ENCODE assay signal across 7 mouse cellular contexts in genomic region chr7:28796562-28796975, GRCm38 (mm10). TPM values are rescaled to one million over a fixed set of nuclear protein-coding genes. Genes with fewer than 3 reads are reported as not detected.
A peak's percentile ranks its signal among the peaks of the same experiment; 100 is the strongest.
DNase-seq lines count a peak whose midpoint lies in the region; ATAC-seq and TF ChIP-seq lines count a peak whose summit lies in the region.

No protein-coding gene starts in this region.

- H3K27me3 ChIP-seq in intestine, embryonic 14.5 days (replicated peaks; ENCODE audit: control insufficient read depth, insufficient read depth, low read length): no peaks in the 10 kb centered on the region
- no peaks in the 10 kb centered on the region for H3K27me3 ChIP-seq in limb, embryonic 11.5 days (ENCODE audit: control insufficient read depth, insufficient read depth, low read length)
- peaks cover 8% of the 10 kb centered on the region; the same call in 1 of the 2 replicates for H3K27me3 ChIP-seq in midbrain, embryonic 12.5 days
- no peaks in the 10 kb centered on the region for H3K27me3 ChIP-seq in small intestine, adult 2 months (ENCODE audit: control insufficient read depth, insufficient read depth, low read length)

- H3K36me3 ChIP-seq in intestine, embryonic 14.5 days (ENCODE audit: control insufficient read depth, insufficient read depth, low read length): no peaks in the 10 kb centered on the region
- no peaks in the 10 kb centered on the region for H3K36me3 ChIP-seq in limb, embryonic 11.5 days (ENCODE audit: control insufficient read depth, insufficient read depth, low read length)
- H3K36me3 ChIP-seq in midbrain, embryonic 12.5 days: no peaks in the 10 kb centered on the region
- no peaks in the 10 kb centered on the region; the same call in 1 of the 2 replicates for H3K36me3 ChIP-seq in small intestine, adult 2 months (ENCODE audit: control insufficient read depth, insufficient read depth, low read length)

- no peak; the same call in 1 of the 2 replicates for TF ChIP-seq POLR2A in small intestine, adult 2 months (IDR thresholded peaks at IDR 0.05; ENCODE audit: low read depth, low read length)

- peak; percentile 97 for TF ChIP-seq CTCF in small intestine, adult 2 months (IDR thresholded peaks at IDR 0.05; ENCODE audit: extremely low read depth, insufficient read length, insufficient replicate concordance, low read depth, low read length)

- intact Hi-C loops in gastrocnemius, postnatal 14 days (cut with DNase I; ENCODE audit: low total_unique reads): loop anchor here (5.0 to 10.0 kb wide), 2 partner anchors 71 to 98 kb away; no protein-coding TSS in a partner anchor

- peak overlapping the region; percentile 3; the same call in 1 of the 2 replicates for H3K27ac ChIP-seq in intestine, embryonic 14.5 days (ENCODE audit: low read depth)
- no peak overlapping the region for H3K27ac ChIP-seq in limb, embryonic 11.5 days (replicated peaks; ENCODE audit: low read depth, low read length)
- H3K27ac ChIP-seq in midbrain, embryonic 12.5 days (replicated peaks): 0 out of 2 replicates have a peak overlapping the region, but pooled peaks have one; percentile 17
- peak overlapping the region; percentile 34 for H3K27ac ChIP-seq in small intestine, adult 2 months (ENCODE audit: insufficient read depth, low read depth, low read length)

- whole genome bisulfite sequencing in intestine, embryonic 14.5 days: 15% methylated on average over 32 of the region's 32 CpGs
- WGBS in limb, embryonic 11.5 days: 17% methylated on average over 32 of the region's 32 CpGs
- WGBS in midbrain, embryonic 12.5 days: 16% methylated on average over 32 of the region's 32 CpGs
- WGBS in small intestine, adult 2 months: 8% methylated on average over 32 of the region's 32 CpGs

- no peaks in the 10 kb centered on the region for H3K9me3 ChIP-seq in intestine, embryonic 14.5 days (ENCODE audit: control insufficient read depth, low read length)
- no peaks in the 10 kb centered on the region for H3K9me3 ChIP-seq in limb, embryonic 11.5 days (ENCODE audit: control insufficient read depth, low read length)
- H3K9me3 ChIP-seq in midbrain, embryonic 12.5 days: no peaks in the 10 kb centered on the region

- peak; percentile 82 for ATAC-seq in common myeloid progenitor, adult 5-6 weeks (replicated peaks; ENCODE audit: low read depth, poor library complexity, severe bottlenecking)
- ATAC-seq in intestine, embryonic 14.5 days (replicated peaks; ENCODE audit: low FRiP score, low TSS enrichment, low read depth): peak; percentile 68; the same call in 1 of the 2 replicates
- peak; percentile 58; the same call in 1 of the 2 replicates for ATAC-seq in limb, embryonic 11.5 days (ENCODE audit: insufficient number of reproducible peaks, low FRiP score, low TSS enrichment, low read depth)
- ATAC-seq in midbrain, embryonic 12.5 days (ENCODE audit: low FRiP score, low read depth): 0 out of 2 replicates have a peak, but pooled peaks have one; percentile 44

- H3K4me2 ChIP-seq in intestine, embryonic 14.5 days (ENCODE audit: low read length): peak overlapping the region; percentile 13
- peak overlapping the region; percentile 27; the same call in 1 of the 2 replicates for H3K4me2 ChIP-seq in limb, embryonic 11.5 days (ENCODE audit: low read depth, severe bottlenecking)
- peak overlapping the region; percentile 46 for H3K4me2 ChIP-seq in midbrain, embryonic 12.5 days (replicated peaks)

- DNase-seq in adrenal gland, adult (ENCODE audit: inconsistent age in 2 of 2, low spot score in 1 of 2): peak; percentile 91 to 95
- peak; percentile 86 for DNase-seq in gastrocnemius, postnatal 14 days
- peak; percentile 81 for DNase-seq in intestine, embryonic 14.5 days (ENCODE audit: low spot score)
- DNase-seq in limb, embryonic 11.5 days (ENCODE audit: low spot score): peak; percentile 81

- H3K4me1 ChIP-seq in intestine, embryonic 14.5 days (replicated peaks; ENCODE audit: control insufficient read depth, insufficient read depth, low read length): peaks cover 10% of the 10 kb centered on the region; the same call in 1 of the 2 replicates
- peaks cover 2% of the 10 kb centered on the region; the same call in 1 of the 2 replicates for H3K4me1 ChIP-seq in limb, embryonic 11.5 days (ENCODE audit: control insufficient read depth, insufficient read depth, low read length)
- H3K4me1 ChIP-seq in midbrain, embryonic 12.5 days: peaks cover 7% of the 10 kb centered on the region; the same call in 1 of the 2 replicates
- peaks cover 7% of the 10 kb centered on the region for H3K4me1 ChIP-seq in small intestine, adult 2 months (ENCODE audit: control insufficient read depth, insufficient read depth, insufficient read length, low read length)

- H3K9ac ChIP-seq in intestine, embryonic 14.5 days (ENCODE audit: low read length): peak overlapping the region; percentile 1; the same call in 1 of the 2 replicates
- H3K9ac ChIP-seq in limb, embryonic 11.5 days (ENCODE audit: low read length): peak overlapping the region; percentile 38; the same call in 1 of the 2 replicates
- peak overlapping the region; percentile 39; the same call in 1 of the 2 replicates for H3K9ac ChIP-seq in midbrain, embryonic 12.5 days (replicated peaks)

- 0 out of 2 replicates have a peak overlapping the region, but pooled peaks have one; percentile 2 for H3K4me3 ChIP-seq in intestine, embryonic 14.5 days (ENCODE audit: low read depth, low read length)
- H3K4me3 ChIP-seq in limb, embryonic 11.5 days (ENCODE audit: low read depth, low read length): peak overlapping the region; percentile 7; the same call in 1 of the 2 replicates
- H3K4me3 ChIP-seq in midbrain, embryonic 12.5 days: peak overlapping the region; percentile 19
- peak overlapping the region; percentile 47 for H3K4me3 ChIP-seq in small intestine, adult 2 months (ENCODE audit: low read depth, low read length)

RNA-seq across cellular contexts. Expression of gene Rinl, which starts 7.8 kb away (rescaled TPM):
- total RNA-seq in common myeloid progenitor, adult 5-6 weeks (2017): 23.4 and 35.6 TPM in 2 replicates
- total RNA-seq in gastrocnemius, postnatal 14 days (2021): 1 to 10 TPM in 1 of 2 experiments, under 1 TPM in 1; 0.80 to 1.3 TPM
- 3.5 and 4.3 TPM in 2 replicates for polyA plus RNA-seq in intestine, embryonic 14.5 days (2014; fragmentation: Nextera tagmentation; extraction: Ambion mirVana)
- 2.0 and 3.2 TPM in 2 replicates for polyA plus RNA-seq in limb, embryonic 11.5 days (2014; fragmentation: Nextera tagmentation; extraction: Ambion mirVana)
- polyA plus RNA-seq in midbrain, embryonic 12.5 days (2016; fragmentation: Nextera tagmentation; extraction: Ambion mirVana): 1.7 and 2.8 TPM in 2 replicates
- 4.4 and 7.1 TPM in 2 replicates for polyA plus RNA-seq in small intestine, adult 2 months (2012; rRNA removed)

RNA-seq across cellular contexts. Expression of gene Hnrnpl, which starts 11.8 kb away (rescaled TPM):
- total RNA-seq in common myeloid progenitor, adult 5-6 weeks (2017): 340 and 385 TPM in 2 replicates
- total RNA-seq in gastrocnemius, postnatal 14 days (2021): 100 to 1,000 TPM; 158 to 189 TPM
- 232 and 241 TPM in 2 replicates for polyA plus RNA-seq in intestine, embryonic 14.5 days (2014; fragmentation: Nextera tagmentation; extraction: Ambion mirVana)
- polyA plus RNA-seq in limb, embryonic 11.5 days (2014; fragmentation: Nextera tagmentation; extraction: Ambion mirVana): 362 and 390 TPM in 2 replicates
- 323 and 357 TPM in 2 replicates for polyA plus RNA-seq in midbrain, embryonic 12.5 days (2016; fragmentation: Nextera tagmentation; extraction: Ambion mirVana)
- 67.1 and 140 TPM in 2 replicates for polyA plus RNA-seq in small intestine, adult 2 months (2012; rRNA removed)

RNA-seq across cellular contexts. Expression of gene Ech1, which starts 28.4 kb away (rescaled TPM):
- 94.7 and 95.7 TPM in 2 replicates for total RNA-seq in common myeloid progenitor, adult 5-6 weeks (2017)
- total RNA-seq in gastrocnemius, postnatal 14 days (2021): 100 to 1,000 TPM; 198 to 334 TPM
- 188 and 194 TPM in 2 replicates for polyA plus RNA-seq in intestine, embryonic 14.5 days (2014; fragmentation: Nextera tagmentation; extraction: Ambion mirVana)
- 93.2 and 94.7 TPM in 2 replicates for polyA plus RNA-seq in limb, embryonic 11.5 days (2014; fragmentation: Nextera tagmentation; extraction: Ambion mirVana)
- polyA plus RNA-seq in midbrain, embryonic 12.5 days (2016; fragmentation: Nextera tagmentation; extraction: Ambion mirVana): 71.4 and 77.2 TPM in 2 replicates
- polyA plus RNA-seq in small intestine, adult 2 months (2012; rRNA removed): 201 and 291 TPM in 2 replicates

RNA-seq across cellular contexts. Expression of gene Nfkbib, which starts 29.3 kb away (rescaled TPM):
- total RNA-seq in common myeloid progenitor, adult 5-6 weeks (2017): 11.3 and 11.6 TPM in 2 replicates
- 10 to 100 TPM; 21.2 to 21.3 TPM for total RNA-seq in gastrocnemius, postnatal 14 days (2021)
- polyA plus RNA-seq in intestine, embryonic 14.5 days (2014; fragmentation: Nextera tagmentation; extraction: Ambion mirVana): 38.7 and 41.8 TPM in 2 replicates
- 40.3 and 44.4 TPM in 2 replicates for polyA plus RNA-seq in limb, embryonic 11.5 days (2014; fragmentation: Nextera tagmentation; extraction: Ambion mirVana)
- 38.6 and 44.5 TPM in 2 replicates for polyA plus RNA-seq in midbrain, embryonic 12.5 days (2016; fragmentation: Nextera tagmentation; extraction: Ambion mirVana)
- 76.0 and 138 TPM in 2 replicates for polyA plus RNA-seq in small intestine, adult 2 months (2012; rRNA removed)

RNA-seq across cellular contexts. Expression of gene Sirt2, which starts 30.0 kb away (rescaled TPM):
- 24.5 and 24.9 TPM in 2 replicates for total RNA-seq in common myeloid progenitor, adult 5-6 weeks (2017)
- 10 to 100 TPM; 77.2 to 77.5 TPM for total RNA-seq in gastrocnemius, postnatal 14 days (2021)
- 56.8 and 60.1 TPM in 2 replicates for polyA plus RNA-seq in intestine, embryonic 14.5 days (2014; fragmentation: Nextera tagmentation; extraction: Ambion mirVana)
- polyA plus RNA-seq in limb, embryonic 11.5 days (2014; fragmentation: Nextera tagmentation; extraction: Ambion mirVana): 68.8 and 69.8 TPM in 2 replicates
- polyA plus RNA-seq in midbrain, embryonic 12.5 days (2016; fragmentation: Nextera tagmentation; extraction: Ambion mirVana): 78.5 and 80.6 TPM in 2 replicates
- 26.2 and 47.6 TPM in 2 replicates for polyA plus RNA-seq in small intestine, adult 2 months (2012; rRNA removed)
